ENCODE assay signal across 7 mouse cellular contexts in genomic region chr11:77793238-77793930, GRCm38 (mm10). TPM values are rescaled to one million over a fixed set of nuclear protein-coding genes. Genes with fewer than 3 reads are reported as not detected.
DNase-seq lines count a peak whose midpoint lies in the region; ATAC-seq and TF ChIP-seq lines count a peak whose summit lies in the region.

No protein-coding gene starts in this region.

- peak; percentile 96 for TF ChIP-seq POLR2A in heart, adult 2 months (IDR thresholded peaks at IDR 0.05; ENCODE audit: insufficient read depth, low read depth, low read length)

- peak; percentile 96 for DNase-seq in adrenal gland, postnatal 25 days
- DNase-seq in heart, adult 2 months = peak; percentile 97
- DNase-seq in kidney, adult 8-10 months = peak; percentile 95 to 98
- peak; percentile 97 to 98 for DNase-seq in spleen, postnatal 10 days (ENCODE audit: low spot score in 2 of 2)

- 0 out of 2 replicates have a peak, but pooled peaks cover 1% of the 10 kb centered on the region for H3K79me2 ChIP-seq in heart, adult 2 months (replicated peaks; ENCODE audit: control insufficient read depth, insufficient read depth, low read length)

- no peak; the same call in 1 of the 2 replicates for TF ChIP-seq CTCF in heart, adult 2 months (IDR thresholded peaks at IDR 0.05)

- ATAC-seq in embryonic facial prominence, embryonic 12.5 days (ENCODE audit: insufficient number of reproducible peaks, insufficient read depth, low FRiP score, low TSS enrichment) = peak; percentile 80
- peak; percentile 84 for ATAC-seq in limb, embryonic 13.5 days (ENCODE audit: low FRiP score, low read depth)
- peak; percentile 81 for ATAC-seq in midbrain, embryonic 16.5 days

- peak overlapping the region; percentile 44 for H3K4me3 ChIP-seq in embryonic facial prominence, embryonic 12.5 days
- H3K4me3 ChIP-seq in heart, adult 2 months = peak overlapping the region; percentile 48
- peak overlapping the region; percentile 51 for H3K4me3 ChIP-seq in limb, embryonic 13.5 days
- peak overlapping the region; percentile 46 for H3K4me3 ChIP-seq in midbrain, embryonic 16.5 days (ENCODE audit: low read depth, low read length)

- peak overlapping the region; percentile 68 for H3K4me2 ChIP-seq in embryonic facial prominence, embryonic 12.5 days (replicated peaks)
- peak overlapping the region; percentile 76 for H3K4me2 ChIP-seq in limb, embryonic 13.5 days (replicated peaks)
- H3K4me2 ChIP-seq in midbrain, embryonic 16.5 days (ENCODE audit: low read length) = peak overlapping the region; percentile 86

- H3K4me1 ChIP-seq in embryonic facial prominence, embryonic 12.5 days = peaks cover 30% of the 10 kb centered on the region
- H3K4me1 ChIP-seq in heart, adult 2 months (ENCODE audit: control insufficient read depth, insufficient read depth, low read length) = peaks cover 12% of the 10 kb centered on the region
- H3K4me1 ChIP-seq in limb, embryonic 13.5 days = peaks cover 42% of the 10 kb centered on the region
- H3K4me1 ChIP-seq in midbrain, embryonic 16.5 days (ENCODE audit: control insufficient read depth, insufficient read depth, low read length) = peaks cover 28% of the 10 kb centered on the region

- H3K9me3 ChIP-seq in embryonic facial prominence, embryonic 12.5 days = no peaks in the 10 kb centered on the region
- no peaks in the 10 kb centered on the region for H3K9me3 ChIP-seq in limb, embryonic 13.5 days
- H3K9me3 ChIP-seq in midbrain, embryonic 16.5 days (replicated peaks; ENCODE audit: control insufficient read depth, low read length, poor library complexity, severe bottlenecking) = no peaks in the 10 kb centered on the region

- H3K9ac ChIP-seq in embryonic facial prominence, embryonic 12.5 days = peak overlapping the region; percentile 52
- H3K9ac ChIP-seq in heart, adult 2 months (ENCODE audit: low read depth, low read length) = peak overlapping the region; percentile 59
- H3K9ac ChIP-seq in limb, embryonic 13.5 days = peak overlapping the region; percentile 61
- H3K9ac ChIP-seq in midbrain, embryonic 16.5 days (ENCODE audit: low read depth, low read length) = peak overlapping the region; percentile 66

- TF ChIP-seq EP300 in heart, adult 2 months (IDR thresholded peaks at IDR 0.05; ENCODE audit: insufficient read depth, low read depth, low read length) = peak; percentile 99

- intact Hi-C loops in heart, adult 2 months (cut with DNase I) = loop anchor here (1.0 kb wide), 2 partner anchors 31 to 56 kb away; no protein-coding TSS in a partner anchor

- no peaks in the 10 kb centered on the region for H3K27me3 ChIP-seq in embryonic facial prominence, embryonic 12.5 days
- no peaks in the 10 kb centered on the region for H3K27me3 ChIP-seq in heart, adult 2 months (ENCODE audit: control insufficient read depth, insufficient read depth, low read length)
- H3K27me3 ChIP-seq in limb, embryonic 13.5 days = no peaks in the 10 kb centered on the region
- H3K27me3 ChIP-seq in midbrain, embryonic 16.5 days (ENCODE audit: control insufficient read depth, insufficient read depth, low read depth, low read length) = no peaks in the 10 kb centered on the region

- no peak overlapping the region for H3K27ac ChIP-seq in embryonic facial prominence, embryonic 12.5 days
- peak overlapping the region; percentile 83 for H3K27ac ChIP-seq in heart, adult 2 months
- 0 out of 2 replicates have a peak overlapping the region, but pooled peaks have one; percentile 11 for H3K27ac ChIP-seq in limb, embryonic 13.5 days
- peak overlapping the region; percentile 60 for H3K27ac ChIP-seq in midbrain, embryonic 16.5 days (ENCODE audit: low read length)

- H3K36me3 ChIP-seq in embryonic facial prominence, embryonic 12.5 days = no peaks in the 10 kb centered on the region
- peaks cover 6% of the 10 kb centered on the region for H3K36me3 ChIP-seq in heart, adult 2 months (ENCODE audit: control insufficient read depth, insufficient read depth, low read length)
- no peaks in the 10 kb centered on the region for H3K36me3 ChIP-seq in limb, embryonic 13.5 days
- no peaks in the 10 kb centered on the region for H3K36me3 ChIP-seq in midbrain, embryonic 16.5 days (ENCODE audit: control insufficient read depth, insufficient read depth, low read length)

- WGBS in embryonic facial prominence, embryonic 12.5 days = 4% methylated on average over 19 of the region's 19 CpGs
- 2% methylated on average over 19 of the region's 19 CpGs for WGBS in heart, adult 2 months
- WGBS in limb, embryonic 13.5 days = 3% methylated on average over 19 of the region's 19 CpGs
- 6% methylated on average over 19 of the region's 19 CpGs for WGBS in midbrain, embryonic 16.5 days

RNA-seq across cellular contexts. Expression of gene Gm10277, which starts 5.8 kb away (rescaled TPM):
- total RNA-seq in adrenal gland, postnatal 25 days (2021) = not detected in 2 replicates
- 1.4 and 2.6 TPM in 2 replicates for polyA plus RNA-seq in embryonic facial prominence, embryonic 12.5 days (2016; fragmentation: Nextera tagmentation; extraction: Ambion mirVana)
- total RNA-seq in heart, adult 2 months (2021) = not detected
- polyA plus RNA-seq in heart, adult 2 months (2012; rRNA removed) = not detected in 2 replicates
- 1.8 and 2.4 TPM in 2 replicates for polyA plus RNA-seq in limb, embryonic 13.5 days (2015; fragmentation: Nextera tagmentation; extraction: Ambion mirVana)
- 2.0 and 2.5 TPM in 2 replicates for polyA plus RNA-seq in midbrain, embryonic 16.5 days (2015; fragmentation: Nextera tagmentation; extraction: Ambion mirVana)

RNA-seq across cellular contexts. Expression of gene Myo18a, which starts 30.3 kb away (rescaled TPM):
- 60.7 and 84.2 TPM in 2 replicates for total RNA-seq in adrenal gland, postnatal 25 days (2021)
- polyA plus RNA-seq in embryonic facial prominence, embryonic 12.5 days (2016; fragmentation: Nextera tagmentation; extraction: Ambion mirVana) = 33.2 and 35.0 TPM in 2 replicates
- total RNA-seq in heart, adult 2 months (2021) = 100 to 1,000 TPM; 240 to 274 TPM
- 98.6 and 107 TPM in 2 replicates for polyA plus RNA-seq in heart, adult 2 months (2012; rRNA removed)
- 33.7 and 40.5 TPM in 2 replicates for polyA plus RNA-seq in limb, embryonic 13.5 days (2015; fragmentation: Nextera tagmentation; extraction: Ambion mirVana)
- polyA plus RNA-seq in midbrain, embryonic 16.5 days (2015; fragmentation: Nextera tagmentation; extraction: Ambion mirVana) = 46.8 and 55.4 TPM in 2 replicates
